Mouse (Mus musculus) liver, embryonic 13.5 days (tissue): ENCODE measurements around the gene Pno1. TPM values are rescaled to one million over a fixed set of nuclear protein-coding genes. Genes with fewer than 3 reads are reported as not detected.
A peak's percentile ranks its signal among the peaks of the same experiment; 100 is the strongest.
"Not testable (repeated sequence)": the region's sequence is repeated elsewhere in the genome, so short reads cannot be mapped to it uniquely, and the experiment has no call there.

ENCODE experiments used
- ATAC-seq: fragments of 200-750 bp; cut with Nextera tagmentation; 2 replicates; pipeline ENCODE4 v1.8.0; 2017; ENCODE audit warnings: low read depth, mild to moderate bottlenecking, moderate number of reproducible peaks, moderate library complexity
- DNase-seq: peaks from one replicate; pipeline ENCODE4 v3.0.0; 2022
- H3K27ac ChIP-seq: fragments of 300-500 bp; sonication (generic); 2 replicates; pipeline ENCODE4 v1.5.1; 2015; ENCODE audit warnings: moderate library complexity, mild to moderate bottlenecking, inconsistent platforms
- H3K27me3 ChIP-seq: fragments of 300-500 bp; sonication (generic); 2 replicates; pipeline ENCODE4 v1.6.1; 2015; ENCODE audit warnings: mild to moderate bottlenecking, inconsistent platforms
- H3K36me3 ChIP-seq: fragments of 300-500 bp; sonication (generic); 2 replicates; pipeline ENCODE4 v1.6.1; 2015; ENCODE audit warnings: mild to moderate bottlenecking, inconsistent platforms
- H3K4me1 ChIP-seq: fragments of 300-500 bp; sonication (generic); replicated peaks from 2 replicates; pipeline ENCODE4 v1.6.1; 2015; ENCODE audit warnings: inconsistent platforms
- H3K4me2 ChIP-seq: fragments of 300-500 bp; sonication (generic); 2 replicates; pipeline ENCODE4 v1.6.1; 2015; ENCODE audit warnings: inconsistent platforms, mild to moderate bottlenecking, moderate library complexity
- H3K4me3 ChIP-seq: fragments of 300-500 bp; sonication (generic); replicated peaks from 2 replicates; pipeline ENCODE4 v1.5.1; 2015; ENCODE audit warnings: mild to moderate bottlenecking, inconsistent platforms
- H3K9ac ChIP-seq: fragments of 300-500 bp; sonication (generic); 2 replicates; pipeline ENCODE4 v1.6.1; 2015; ENCODE audit warnings: mild to moderate bottlenecking, inconsistent platforms
- H3K9me3 ChIP-seq: fragments of 300-500 bp; sonication (generic); replicated peaks from 2 replicates; pipeline ENCODE4 v1.6.1; 2016; ENCODE audit warnings: inconsistent platforms
- WGBS: fragments of 180-500 bp; shearing (Covaris S2); methylation state at CpG from one replicate; pipeline ENCODE4 v1.1.7; 2015; ENCODE audit not compliant: insufficient replicate concordance; 5-methylcytosine and 5-hydroxymethylcytosine counted together
- polyA plus RNA-seq: library from polyadenylated mRNA; unstranded; fragments of >200 nt; fragmentation: Nextera tagmentation; extraction: Ambion mirVana; gene quantifications from 2 replicates; pipeline ENCODE4 v1.2.1, GENCODE M21; 2015

Gene Pno1
- 68.0 and 78.8 TPM in 2 replicates for polyA plus RNA-seq

DNA sequence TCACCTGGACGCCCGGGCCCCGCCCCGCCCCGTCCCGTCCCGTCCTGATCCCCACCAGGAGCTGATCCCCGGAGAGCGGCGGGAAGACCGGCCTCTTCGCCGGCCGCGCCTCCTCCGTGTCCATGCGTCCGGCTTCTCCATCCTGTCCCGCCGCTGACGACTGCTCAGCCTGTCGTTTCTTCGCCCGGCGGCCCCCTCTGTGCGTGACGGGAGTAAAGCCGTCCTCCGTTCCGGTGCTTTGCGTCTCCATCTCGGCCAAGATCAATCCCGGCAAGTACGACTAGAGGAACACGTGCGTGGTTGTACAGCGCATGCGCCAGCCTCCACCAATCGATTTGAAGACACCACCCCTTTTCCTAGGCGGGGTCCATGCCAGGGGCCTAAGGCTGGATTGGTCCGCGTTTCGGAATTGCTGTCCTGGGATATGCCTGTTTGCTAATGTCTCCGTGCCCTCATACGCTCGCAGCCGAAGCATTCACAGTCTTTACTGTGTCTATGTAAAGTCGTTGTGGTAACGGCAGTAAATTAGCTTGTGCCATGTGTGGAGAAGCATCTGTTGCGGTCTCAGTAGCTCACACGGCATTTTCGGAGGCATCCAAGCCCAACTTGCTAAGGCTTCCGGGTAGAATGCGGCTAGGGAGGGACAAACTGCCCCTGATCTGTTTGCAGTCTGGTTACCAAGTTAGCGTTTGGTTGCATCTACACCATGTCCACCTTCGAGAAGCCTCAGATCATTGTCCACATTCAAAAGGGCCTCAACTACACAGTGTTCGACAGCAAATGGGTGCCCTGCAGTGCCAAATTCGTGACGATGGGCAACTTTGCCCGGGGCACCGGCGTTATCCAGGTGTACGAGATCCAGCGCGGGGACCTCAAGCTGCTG is at the start of gene Pno1:
TSS of gene Pno1 (minus strand) at position 311 of the 883 bp plus-strand sequence.
- H3K4me1 ChIP-seq = peaks cover 32% of the 10 kb centered on the region
- H3K27me3 ChIP-seq = no peaks in the 10 kb centered on the region
- peak within 1 kb of the TSS; percentile 62 for H3K27ac ChIP-seq
- peak; percentile 96 for ATAC-seq
- peak within 1 kb of the TSS; percentile 87 for H3K9ac ChIP-seq
- under 1% methylated on average over 64 of the region's 65 CpGs for WGBS
- peak; percentile 93 for DNase-seq
- H3K36me3 ChIP-seq = peaks cover 24% of the 10 kb centered on the region
- no peaks in the 10 kb centered on the region for H3K9me3 ChIP-seq
- peak within 1 kb of the TSS; percentile 87 for H3K4me2 ChIP-seq
- peak within 1 kb of the TSS; percentile 93 for H3K4me3 ChIP-seq

DNA sequence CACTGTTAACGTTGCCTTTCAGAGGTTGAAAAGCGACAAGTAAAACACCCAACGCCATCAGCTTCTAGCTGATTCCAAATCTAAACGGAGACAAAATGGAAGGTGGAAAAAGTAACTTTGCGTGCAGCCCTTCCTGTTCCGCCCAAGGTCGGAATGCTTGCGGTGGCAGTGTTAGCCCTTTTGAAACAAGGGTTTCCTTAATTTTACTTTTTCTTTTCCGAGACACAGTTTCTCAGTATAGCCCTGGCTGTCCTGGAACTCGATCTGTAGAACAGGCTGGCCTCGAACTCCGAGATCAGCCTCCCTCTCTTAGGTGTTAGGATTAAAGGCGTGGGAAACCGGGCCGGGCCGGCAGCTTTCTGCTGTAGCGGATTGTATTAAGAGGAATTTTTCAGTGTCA is 46.5 kb upstream of the Pno1 start:
- no peaks in the 10 kb centered on the region for H3K36me3 ChIP-seq
- H3K9me3 ChIP-seq = no peaks in the 10 kb centered on the region
- peak overlapping the region; percentile 89 for H3K27ac ChIP-seq
- DNase-seq = peak; percentile 22
- peaks cover 13% of the 10 kb centered on the region for H3K4me1 ChIP-seq
- H3K4me3 ChIP-seq = peak overlapping the region; percentile 87
- no peaks in the 10 kb centered on the region for H3K27me3 ChIP-seq
- peak overlapping the region; percentile 89 for H3K9ac ChIP-seq
- peak overlapping the region; percentile 75 for H3K4me2 ChIP-seq
- ATAC-seq = peak; percentile 39
- WGBS = under 1% methylated on average over 17 of the region's 17 CpGs

DNA sequence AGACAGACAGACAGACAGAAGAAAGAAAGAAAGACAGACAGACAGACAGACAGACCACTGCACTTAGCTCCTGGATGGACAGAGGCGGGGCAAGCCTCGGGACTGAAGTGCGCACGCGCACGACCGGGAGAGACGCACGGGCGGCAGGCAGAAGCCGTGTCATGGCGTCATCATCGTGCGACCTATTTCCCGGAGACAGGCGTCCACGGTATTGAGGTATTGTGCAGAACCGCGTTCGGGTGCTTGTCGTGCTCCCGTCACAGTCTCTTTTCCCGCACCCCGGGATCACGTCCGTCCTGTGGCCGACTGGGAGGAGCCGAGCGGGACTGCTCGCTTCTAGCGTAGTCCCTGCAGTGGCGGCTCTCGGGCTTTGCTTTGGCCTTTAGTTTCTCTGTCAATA is 46.1 kb upstream of the Pno1 start, which contains the start of gene C1d:
TSS of gene C1d (plus strand) at position 137 of the 400 bp plus-strand sequence.
- Histone ChIP-seq H3K27me3 (no peaks in the 10 kb centered on the region), H3K9me3 (no peaks in the 10 kb centered on the region), H3K4me2 (peak within 1 kb of the TSS; percentile 75), H3K27ac (peak within 1 kb of the TSS; percentile 89), H3K9ac (peak within 1 kb of the TSS; percentile 89), H3K36me3 (no peaks in the 10 kb centered on the region), H3K4me1 (peaks cover 13% of the 10 kb centered on the region), H3K4me3 (peak within 1 kb of the TSS; percentile 87)
- WGBS = under 1% methylated on average over 33 of the region's 33 CpGs
- DNase-seq = peak; percentile 89
- ATAC-seq = peak; percentile 93

DNA sequence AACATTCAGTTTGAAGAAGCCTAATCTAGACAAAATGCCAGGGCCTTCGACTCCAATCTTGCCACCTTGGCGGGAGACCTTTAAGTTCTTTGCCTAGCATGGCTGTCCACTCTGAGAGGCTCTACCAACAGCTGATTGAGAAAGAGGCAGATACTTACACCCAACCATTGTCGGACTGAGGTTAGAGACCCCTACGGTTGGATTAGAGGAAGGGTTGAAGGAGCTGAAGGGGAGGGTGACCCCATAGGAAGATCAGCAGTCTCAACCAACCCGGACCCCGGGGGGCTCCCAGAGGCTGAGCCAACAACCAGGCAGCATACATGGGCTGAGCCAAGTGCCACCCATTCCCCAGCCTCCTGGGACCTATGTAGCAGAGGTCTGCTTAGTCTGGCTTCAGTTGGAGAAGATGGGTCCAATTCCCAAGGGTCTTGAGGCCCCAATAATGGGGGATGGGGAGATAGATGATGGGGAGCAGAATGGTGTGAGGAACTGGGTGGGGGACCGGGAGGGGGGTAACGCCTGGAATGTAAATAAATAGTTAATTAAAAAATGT is 45.5 kb upstream of the Pno1 start:
- Histone ChIP-seq H3K4me2 (peak overlapping the region; percentile 75), H3K9me3 (no peaks in the 10 kb centered on the region), H3K27me3 (no peaks in the 10 kb centered on the region), H3K4me3 (peak overlapping the region; percentile 87), H3K4me1 (peaks cover 13% of the 10 kb centered on the region), H3K36me3 (no peaks in the 10 kb centered on the region), H3K27ac (no peak overlapping the region), H3K9ac (peak overlapping the region; percentile 89)
- ATAC-seq (peak; percentile 50), DNase-seq (peak; percentile 9)
- 49% methylated on average over 8 of the region's 8 CpGs for WGBS

DNA sequence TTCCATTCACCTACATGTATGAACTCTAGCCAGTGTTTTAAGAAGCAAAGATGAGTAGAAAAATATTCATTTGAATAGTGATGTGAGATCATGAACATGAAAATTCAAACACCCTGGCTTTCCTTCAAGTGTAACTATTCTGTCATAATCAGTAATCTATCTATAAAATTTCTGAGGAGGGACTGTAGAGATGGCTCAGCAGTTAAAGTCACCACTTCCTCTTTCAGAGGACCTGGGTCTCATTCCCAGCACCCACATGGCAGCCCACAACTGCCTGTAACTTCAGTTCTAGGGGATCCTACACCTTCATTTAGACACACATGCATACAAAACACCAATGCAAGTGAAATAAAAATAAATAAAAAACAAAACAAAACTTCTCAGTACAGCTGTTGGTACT is 37.3 kb upstream of the Pno1 start:
- H3K4me3 ChIP-seq = no peak overlapping the region
- no peak overlapping the region for H3K27ac ChIP-seq
- ATAC-seq (no peak), DNase-seq (no peak)
- H3K4me1 ChIP-seq = no peaks in the 10 kb centered on the region
- no peaks in the 10 kb centered on the region for H3K27me3 ChIP-seq
- H3K9ac ChIP-seq = no peak overlapping the region
- H3K4me2 ChIP-seq = no peak overlapping the region
- no peaks in the 10 kb centered on the region for H3K36me3 ChIP-seq
- no peaks in the 10 kb centered on the region for H3K9me3 ChIP-seq

DNA sequence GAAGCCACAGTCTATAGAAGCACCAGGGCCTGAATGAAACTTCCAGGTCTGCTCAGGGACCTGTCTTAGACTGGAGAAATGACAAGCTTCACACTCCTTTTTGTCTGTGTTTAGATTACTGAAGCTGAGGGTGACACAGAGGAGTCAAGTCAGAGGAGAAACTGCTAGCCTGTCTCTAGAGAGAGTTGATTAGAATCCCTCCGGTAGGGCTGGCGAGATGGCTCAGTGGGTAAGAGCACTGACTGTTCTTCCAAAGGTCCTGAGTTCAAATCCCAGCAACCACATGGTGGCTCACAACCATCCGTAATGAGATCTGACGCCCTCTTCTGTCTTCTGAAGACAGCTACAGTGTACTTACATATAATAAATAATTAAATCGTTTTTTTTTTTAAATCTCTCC is 27.2 kb upstream of the Pno1 start:
- H3K9ac ChIP-seq, H3K27me3 ChIP-seq, H3K9me3 ChIP-seq, H3K4me2 ChIP-seq, H3K27ac ChIP-seq, DNase-seq, H3K4me3 ChIP-seq, ATAC-seq: not testable (repeated sequence)
- WGBS = 68% methylated on average over 5 of the region's 5 CpGs
- peaks cover 12% of the 10 kb centered on the region; the same call in 1 of the 2 replicates for H3K36me3 ChIP-seq
- H3K4me1 ChIP-seq = peaks cover 21% of the 10 kb centered on the region

DNA sequence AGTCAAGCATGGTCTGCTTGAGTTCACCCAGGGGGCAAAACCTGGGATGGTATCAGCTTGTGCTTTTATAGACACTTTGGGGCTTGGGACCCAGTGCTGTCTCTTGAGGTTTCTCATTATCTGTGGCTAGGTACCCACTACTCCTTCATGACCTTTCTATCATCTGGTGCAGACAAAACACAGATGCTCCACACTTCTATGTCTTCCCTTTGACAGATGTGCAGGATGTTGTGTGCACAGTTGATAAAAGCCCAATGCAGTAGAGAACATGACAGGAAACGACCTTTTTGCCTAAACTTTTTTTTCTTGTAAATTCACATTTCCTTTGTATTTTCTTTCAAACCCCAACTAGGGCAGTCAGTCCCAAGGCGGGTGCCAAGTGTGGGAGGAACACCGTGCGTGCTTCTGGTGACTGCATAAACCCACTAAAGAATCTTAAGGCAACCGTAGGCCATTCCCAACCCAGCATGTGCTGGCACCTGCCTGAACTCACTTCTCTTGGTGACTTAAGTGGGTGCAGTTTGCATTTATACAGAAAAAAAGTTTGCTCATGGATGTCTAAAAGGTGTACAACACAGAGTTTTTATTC is 25.2 kb upstream of the Pno1 start:
- ATAC-seq = peak; percentile 83
- Histone ChIP-seq H3K27me3 (no peaks in the 10 kb centered on the region), H3K36me3 (peaks cover 28% of the 10 kb centered on the region), H3K9me3 (no peaks in the 10 kb centered on the region), H3K9ac (no peak overlapping the region), H3K4me2 (no peak overlapping the region), H3K27ac (no peak overlapping the region), H3K4me3 (no peak overlapping the region), H3K4me1 (peaks cover 21% of the 10 kb centered on the region)
- no peak for DNase-seq
- 16% methylated on average over 5 of the region's 5 CpGs for WGBS

DNA sequence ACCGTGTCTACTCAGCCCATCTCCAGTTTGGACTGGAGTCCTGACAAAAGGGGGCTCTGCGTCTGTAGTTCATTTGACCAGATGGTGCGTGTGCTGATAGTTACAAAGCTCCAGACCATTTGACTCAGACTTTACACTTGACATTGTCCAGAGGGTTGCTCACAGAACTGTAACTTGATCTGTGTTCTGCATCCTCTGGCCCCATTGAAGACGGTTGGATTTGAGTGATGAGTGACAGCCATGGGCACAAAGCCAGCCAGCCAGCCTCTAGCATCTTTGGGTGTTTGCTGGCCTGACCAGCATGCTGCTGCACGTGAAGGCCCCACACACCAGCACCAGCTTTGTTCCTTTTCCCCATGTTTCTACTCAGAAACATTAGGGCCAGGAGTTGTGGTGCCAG is 21.4 kb upstream of the Pno1 start:
- 72% methylated on average over 5 of the region's 5 CpGs for WGBS
- peaks cover 57% of the 10 kb centered on the region for H3K36me3 ChIP-seq
- H3K27me3 ChIP-seq = no peaks in the 10 kb centered on the region
- peaks cover 15% of the 10 kb centered on the region for H3K4me1 ChIP-seq
- DNase-seq (no peak), ATAC-seq (no peak)
- H3K4me3 ChIP-seq = no peak overlapping the region
- no peak overlapping the region for H3K9ac ChIP-seq
- no peaks in the 10 kb centered on the region for H3K9me3 ChIP-seq
- no peak overlapping the region for H3K27ac ChIP-seq
- H3K4me2 ChIP-seq = no peak overlapping the region

DNA sequence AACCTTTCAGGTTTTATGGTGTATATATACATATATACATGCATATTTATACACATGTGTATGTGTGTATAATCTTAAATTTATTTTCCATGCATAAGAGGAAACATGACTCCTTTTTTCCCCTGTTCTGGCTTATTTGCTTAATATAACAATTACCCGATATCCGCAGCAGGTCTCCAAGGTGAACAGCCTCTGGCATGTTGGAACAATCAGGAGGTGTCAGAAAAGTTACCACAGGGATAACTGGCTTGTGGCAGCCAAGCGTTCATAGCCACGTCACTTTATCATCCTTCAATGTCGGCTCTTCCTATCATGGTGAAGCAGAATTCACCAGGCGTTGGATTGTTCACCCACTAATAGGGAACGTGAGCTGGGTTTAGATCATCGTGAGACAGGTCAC is 9.8 kb upstream of the Pno1 start:
- H3K27me3 ChIP-seq = no peaks in the 10 kb centered on the region
- no peak for ATAC-seq
- DNase-seq = no peak
- 87% methylated on average over 8 of the region's 8 CpGs for WGBS
- H3K4me3 ChIP-seq = no peak overlapping the region
- H3K9me3 ChIP-seq = no peaks in the 10 kb centered on the region
- no peak overlapping the region for H3K27ac ChIP-seq
- no peak overlapping the region for H3K4me2 ChIP-seq
- no peaks in the 10 kb centered on the region for H3K4me1 ChIP-seq
- no peak overlapping the region for H3K9ac ChIP-seq
- H3K36me3 ChIP-seq = peaks cover 38% of the 10 kb centered on the region

DNA sequence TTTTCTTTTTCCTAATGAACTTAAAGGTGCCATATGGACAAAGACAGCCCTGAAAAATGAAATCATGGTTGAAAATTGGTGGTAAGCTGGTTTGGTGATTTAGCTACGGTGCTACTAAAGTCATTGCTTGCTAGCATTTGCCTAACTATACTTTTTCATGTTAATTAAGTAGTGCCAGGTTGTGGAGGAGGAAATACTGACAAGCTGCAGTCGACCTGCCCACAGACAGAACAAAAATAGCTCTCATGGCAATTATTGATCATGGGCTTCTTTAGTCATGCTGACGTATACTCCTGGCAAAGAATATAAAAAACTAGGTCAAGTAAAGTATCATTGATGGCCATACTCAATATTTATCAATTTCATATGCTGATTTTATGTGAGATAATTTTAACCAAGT is 4.1 kb upstream of the Pno1 start:
- H3K4me3 ChIP-seq = no peak overlapping the region
- peaks cover 27% of the 10 kb centered on the region for H3K4me1 ChIP-seq
- H3K9me3 ChIP-seq = no peaks in the 10 kb centered on the region
- ATAC-seq (no peak), DNase-seq (no peak)
- H3K9ac ChIP-seq = no peak overlapping the region
- H3K27me3 ChIP-seq = no peaks in the 10 kb centered on the region
- H3K4me2 ChIP-seq = no peak overlapping the region
- H3K27ac ChIP-seq = no peak overlapping the region
- WGBS = 68% methylated on average over 3 of the region's 3 CpGs
- peaks cover 5% of the 10 kb centered on the region for H3K36me3 ChIP-seq

DNA sequence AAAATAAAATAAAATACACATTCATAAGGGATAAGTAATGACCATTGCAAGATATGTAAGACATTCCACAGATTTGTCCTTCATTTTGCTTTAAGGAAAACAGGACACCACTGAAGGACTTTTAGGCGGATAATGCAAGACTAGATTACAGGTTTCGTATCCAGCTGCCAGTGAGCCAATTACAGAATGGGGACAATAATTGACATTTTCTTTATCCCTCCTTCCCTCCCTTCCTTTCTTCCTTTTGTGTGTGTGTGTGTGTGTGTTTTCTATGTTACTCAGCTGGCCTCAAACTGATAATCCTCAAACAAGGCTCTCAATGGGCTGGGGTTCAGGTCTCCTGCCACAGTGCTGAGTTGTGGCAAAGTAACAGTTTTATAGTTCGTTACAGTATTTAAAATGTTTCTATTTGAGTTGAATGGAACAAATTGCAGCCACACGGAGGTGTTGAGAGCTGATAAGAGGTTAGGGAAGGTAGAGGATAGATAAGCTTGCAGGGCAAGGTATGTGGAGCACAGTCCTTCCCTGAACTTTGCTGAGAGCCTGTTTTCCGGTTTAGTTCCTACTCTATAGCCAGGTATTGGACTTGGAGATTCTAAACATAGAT is 1.6 kb upstream of the Pno1 start:
- DNase-seq (peak; percentile 14), ATAC-seq (peak; percentile 39; the same call in 1 of the 2 replicates)
- WGBS = 20% methylated on average over 5 of the region's 5 CpGs

More for the DNA sequence above, 1.6 kb upstream of the Pno1 start:
- no peaks in the 10 kb centered on the region for H3K27me3 ChIP-seq
- peak overlapping the region; percentile 87 for H3K9ac ChIP-seq
- H3K4me1 ChIP-seq = peaks cover 32% of the 10 kb centered on the region
- H3K4me3 ChIP-seq = peak overlapping the region; percentile 93
- H3K36me3 ChIP-seq = peaks cover 19% of the 10 kb centered on the region
- no peaks in the 10 kb centered on the region for H3K9me3 ChIP-seq
- H3K27ac ChIP-seq = peak overlapping the region; percentile 62
- H3K4me2 ChIP-seq = peak overlapping the region; percentile 87
